Mouse (Mus musculus): ENCODE measurements at regions not wholly inside any gene's neighbourhood (a gene's known extent, or its start where the extent isn't known, plus 50 kb on each side); places are given as distances from the start of the nearest gene placed in this dataset.

GRCm38 (mm10) chr12:110389439-110389838 lies 57.5 kb upstream of the Ppp2r5c start:
- Histone ChIP-seq H3K36me3 (no peaks in the 10 kb centered on the region), H3K27ac (replicated peaks) (no peak overlapping the region), H3K9me3 (replicated peaks) (no peaks in the 10 kb centered on the region), H3K4me3 (replicated peaks) (no peak overlapping the region), H3K27me3 (replicated peaks) (no peaks in the 10 kb centered on the region), H3K4me2 (no peak overlapping the region), H3K4me1 (peaks cover 16% of the 10 kb centered on the region), H3K9ac (replicated peaks) (no peak overlapping the region)
- 75% methylated on average over 12 of the region's 12 CpGs for WGBS
- no peak for ATAC-seq (ENCODE audit: low FRiP score)

GRCm38 (mm10) chr12:110391464-110391863 lies 55.5 kb upstream of the Ppp2r5c start:
- no peak overlapping the region for H3K27ac ChIP-seq (replicated peaks)
- WGBS, result 83% methylated on average over 8 of the region's 8 CpGs
- ATAC-seq (ENCODE audit: low FRiP score), result no peak
- peaks cover 9% of the 10 kb centered on the region; the same call in 1 of the 2 replicates for H3K4me1 ChIP-seq
- H3K36me3 ChIP-seq, result no peaks in the 10 kb centered on the region
- no peak overlapping the region for H3K9ac ChIP-seq (replicated peaks)
- H3K4me3 ChIP-seq (replicated peaks), result no peak overlapping the region
- H3K9me3 ChIP-seq (replicated peaks), result no peaks in the 10 kb centered on the region
- no peak overlapping the region for H3K4me2 ChIP-seq
- no peaks in the 10 kb centered on the region for H3K27me3 ChIP-seq (replicated peaks)

- no peaks in the 10 kb centered on the region for H3K4me1 ChIP-seq
- no peak overlapping the region for H3K4me2 ChIP-seq
- no peaks in the 10 kb centered on the region for H3K9me3 ChIP-seq (replicated peaks)
- H3K9ac ChIP-seq (replicated peaks), result no peak overlapping the region
- no peak for ATAC-seq (ENCODE audit: low FRiP score)
- WGBS, result 87% methylated on average over 7 of the region's 7 CpGs
- no peak overlapping the region for H3K4me3 ChIP-seq (replicated peaks)
- no peaks in the 10 kb centered on the region for H3K27me3 ChIP-seq (replicated peaks)
- H3K36me3 ChIP-seq, result no peaks in the 10 kb centered on the region
- H3K27ac ChIP-seq (replicated peaks), result no peak overlapping the region
Observed at GRCm38 (mm10) chr12:110393555-110393954, 53.4 kb upstream of the Ppp2r5c start.
